Mouse (Mus musculus) lung, embryonic 16.5 days (tissue): ENCODE data around the gene AI413582. TPM values are rescaled to one million over a fixed set of nuclear protein-coding genes. Genes with fewer than 3 reads are reported as not detected.

Experiments used
- ATAC-seq: fragments of 200-750 bp; cut with Nextera tagmentation; 2 replicates; pipeline ENCODE4 v1.8.0; 2017; ENCODE audit warnings: low read depth, mild to moderate bottlenecking, moderate library complexity
- H3K27ac ChIP-seq: fragments of 300-500 bp; sonication (generic); 2 replicates; pipeline ENCODE4 v1.5.1; 2014; ENCODE audit warnings: mild to moderate bottlenecking, control low read depth, low read length
- H3K27me3 ChIP-seq: fragments of 300-500 bp; sonication (generic); 2 replicates; pipeline ENCODE4 v1.6.1; 2014; ENCODE audit warnings: low read depth, low read length, mixed read lengths; ENCODE audit not compliant: control insufficient read depth, insufficient read depth
- H3K36me3 ChIP-seq: fragments of 300-500 bp; sonication (generic); 2 replicates; pipeline ENCODE4 v1.6.1; 2014; ENCODE audit warnings: low read length; ENCODE audit not compliant: control insufficient read depth, insufficient read depth
- H3K4me1 ChIP-seq: fragments of 300-500 bp; sonication (generic); replicated peaks from 2 replicates; pipeline ENCODE4 v1.6.1; 2014; ENCODE audit warnings: low read length, mixed read lengths; ENCODE audit not compliant: control insufficient read depth, insufficient read depth
- H3K4me2 ChIP-seq: fragments of 300-500 bp; sonication (generic); 2 replicates; pipeline ENCODE4 v1.6.1; 2014; ENCODE audit warnings: low read depth, low read length, control low read depth
- H3K4me3 ChIP-seq: fragments of 300-500 bp; sonication (generic); 2 replicates; pipeline ENCODE4 v1.5.1; 2014; ENCODE audit warnings: mild to moderate bottlenecking, low read length, control low read depth
- H3K9ac ChIP-seq: fragments of 300-500 bp; sonication (generic); 2 replicates; pipeline ENCODE4 v1.6.1; 2014; ENCODE audit warnings: low read length, control low read depth
- H3K9me3 ChIP-seq: fragments of 300-500 bp; sonication (generic); 2 replicates; pipeline ENCODE4 v1.6.1; 2016; ENCODE audit warnings: low read length; ENCODE audit not compliant: control insufficient read depth
- WGBS: fragments of 180-500 bp; shearing (Covaris S2); extraction: QIAGEN DNeasy Blood & Tissue Kit; methylation state at CpG from one replicate; pipeline ENCODE4 v1.1.7; 2014; 5-methylcytosine and 5-hydroxymethylcytosine counted together
- polyA plus RNA-seq: library from polyadenylated mRNA; unstranded; fragments of >200 nt; fragmentation: Nextera tagmentation; extraction: Ambion mirVana; gene quantifications from 2 replicates; pipeline ENCODE4 v1.2.1, GENCODE M21; 2015

AI413582 gene
- polyA plus RNA-seq, 1 experiment from 2014 or later: 17.6 TPM

GRCm38 (mm10) chr17:27573772-27574320 lies 8.3 kb upstream of the AI413582 start:
- H3K9me3 ChIP-seq: no peaks in the 10 kb centered on the region
- no peak overlapping the region for H3K4me3 ChIP-seq
- no peak for ATAC-seq
- H3K27me3 ChIP-seq: no peaks in the 10 kb centered on the region
- no peak overlapping the region for H3K4me2 ChIP-seq
- WGBS: 79% methylated on average over 10 of the region's 10 CpGs
- peak overlapping the region; percentile 27; the same call in 1 of the 2 replicates for H3K27ac ChIP-seq
- H3K9ac ChIP-seq: no peak overlapping the region
- H3K4me1 ChIP-seq: peaks cover 13% of the 10 kb centered on the region
- peaks cover 4% of the 10 kb centered on the region; the same call in 1 of the 2 replicates for H3K36me3 ChIP-seq

GRCm38 (mm10) chr17:27571315-27571714 lies 5.8 kb upstream of the AI413582 start:
- Histone ChIP-seq H3K9ac (no peak overlapping the region), H3K36me3 (no peaks in the 10 kb centered on the region), H3K4me1 (peaks cover 12% of the 10 kb centered on the region), H3K4me2 (no peak overlapping the region), H3K27me3 (no peaks in the 10 kb centered on the region), H3K4me3 (no peak overlapping the region), H3K9me3 (no peaks in the 10 kb centered on the region), H3K27ac (no peak overlapping the region)
- no peak for ATAC-seq
- 68% methylated on average over 8 of the region's 8 CpGs for WGBS

- 87% methylated on average over 5 of the region's 5 CpGs for WGBS
These were observed 2.7 kb upstream of the AI413582 start for GRCm38 (mm10) chr17:27568228-27568627.

GRCm38 (mm10) chr17:27565942-27566267 lies 349 bp upstream of the AI413582 start:
- Histone ChIP-seq H3K4me3 (peak overlapping the region; percentile 74), H3K36me3 (0 out of 2 replicates have a peak, but pooled peaks cover 3% of the 10 kb centered on the region), H3K9ac (peak overlapping the region; percentile 79), H3K27me3 (no peaks in the 10 kb centered on the region), H3K4me1 (peaks cover 14% of the 10 kb centered on the region), H3K9me3 (no peaks in the 10 kb centered on the region), H3K4me2 (peak overlapping the region; percentile 97), H3K27ac (no peak overlapping the region)
- ATAC-seq: peak; percentile 36; the same call in 1 of the 2 replicates
- 0% methylated on average over 13 of the region's 13 CpGs for WGBS

More at GRCm38 (mm10) chr17:27568228-27568627, 2.7 kb upstream of the AI413582 start:
- Histone ChIP-seq H3K27me3 (no peaks in the 10 kb centered on the region), H3K9me3 (no peaks in the 10 kb centered on the region), H3K4me2 (no peak overlapping the region), H3K9ac (no peak overlapping the region), H3K36me3 (no peaks in the 10 kb centered on the region), H3K4me1 (peaks cover 9% of the 10 kb centered on the region), H3K27ac (no peak overlapping the region), H3K4me3 (no peak overlapping the region)
- ATAC-seq: no peak

- Histone ChIP-seq H3K4me1 (peaks cover 14% of the 10 kb centered on the region), H3K4me3 (peak overlapping the region; percentile 74), H3K27ac (no peak overlapping the region), H3K36me3 (0 out of 2 replicates have a peak, but pooled peaks cover 3% of the 10 kb centered on the region), H3K4me2 (peak overlapping the region; percentile 97), H3K9ac (peak overlapping the region; percentile 79; the same call in 1 of the 2 replicates), H3K27me3 (no peaks in the 10 kb centered on the region), H3K9me3 (no peaks in the 10 kb centered on the region)
- 14% methylated on average over 20 of the region's 20 CpGs for WGBS
- no peak for ATAC-seq
These were observed 979 bp downstream of the AI413582 start for GRCm38 (mm10) chr17:27564391-27565162.

GRCm38 (mm10) chr17:27563771-27564244 lies 1.7 kb downstream of the AI413582 start:
- Histone ChIP-seq H3K4me1 (peaks cover 17% of the 10 kb centered on the region), H3K4me2 (no peak overlapping the region)
- 50% methylated on average over 7 of the region's 7 CpGs for WGBS

GRCm38 (mm10) chr17:27561809-27562526 lies 3.6 kb downstream of the AI413582 start:
- H3K4me1 ChIP-seq: peaks cover 28% of the 10 kb centered on the region

More at GRCm38 (mm10) chr17:27563771-27564244, 1.7 kb downstream of the AI413582 start:
- H3K4me3 ChIP-seq: no peak overlapping the region
- no peak overlapping the region for H3K9ac ChIP-seq
- H3K9me3 ChIP-seq: no peaks in the 10 kb centered on the region
- no peak for ATAC-seq
- H3K27ac ChIP-seq: no peak overlapping the region
- 0 out of 2 replicates have a peak, but pooled peaks cover 3% of the 10 kb centered on the region for H3K36me3 ChIP-seq
- no peaks in the 10 kb centered on the region for H3K27me3 ChIP-seq

GRCm38 (mm10) chr17:27560926-27561480 lies 4.6 kb downstream of the AI413582 start:
- no peak overlapping the region for H3K4me2 ChIP-seq
- H3K9ac ChIP-seq: no peak overlapping the region
- WGBS: 82% methylated on average over 13 of the region's 13 CpGs
- no peak overlapping the region for H3K4me3 ChIP-seq
- no peak for ATAC-seq
- H3K9me3 ChIP-seq: no peaks in the 10 kb centered on the region
- peaks cover 25% of the 10 kb centered on the region for H3K4me1 ChIP-seq
- 0 out of 2 replicates have a peak, but pooled peaks cover 3% of the 10 kb centered on the region for H3K36me3 ChIP-seq
- H3K27ac ChIP-seq: no peak overlapping the region
- no peaks in the 10 kb centered on the region; the same call in 1 of the 2 replicates for H3K27me3 ChIP-seq

More at GRCm38 (mm10) chr17:27561809-27562526, 3.6 kb downstream of the AI413582 start:
- H3K36me3 ChIP-seq: 0 out of 2 replicates have a peak, but pooled peaks cover 3% of the 10 kb centered on the region
- no peak overlapping the region for H3K9ac ChIP-seq
- no peaks in the 10 kb centered on the region for H3K9me3 ChIP-seq
- no peaks in the 10 kb centered on the region; the same call in 1 of the 2 replicates for H3K27me3 ChIP-seq
- no peak overlapping the region for H3K4me2 ChIP-seq
- no peak overlapping the region for H3K4me3 ChIP-seq
- WGBS: 65% methylated on average over 9 of the region's 11 CpGs
- H3K27ac ChIP-seq: no peak overlapping the region
- ATAC-seq: no peak
